Mouse (Mus musculus) thymus, adult 2 months (tissue): ENCODE data around the gene Agap2. TPM values are rescaled to one million over a fixed set of nuclear protein-coding genes. Genes with fewer than 3 reads are reported as not detected.

ENCODE experiments used
- DNase-seq: peaks from one replicate; pipeline ENCODE4 v3.0.0; 2021
- H3K27ac ChIP-seq: fragments of 200-500 bp; 2 replicates; pipeline ENCODE4 v1.5.1; 2012; ENCODE audit warnings: low read length, control low read depth; ENCODE audit not compliant: control insufficient read depth, insufficient read depth
- H3K27me3 ChIP-seq: fragments of 200-500 bp; 2 replicates; pipeline ENCODE4 v1.6.1; 2012; ENCODE audit warnings: mild to moderate bottlenecking, low read length, moderate library complexity, mixed read lengths; ENCODE audit not compliant: control insufficient read depth, insufficient read depth
- H3K36me3 ChIP-seq: fragments of 200-500 bp; 2 replicates; pipeline ENCODE4 v1.6.1; 2012; ENCODE audit warnings: mild to moderate bottlenecking, low read length, moderate library complexity; ENCODE audit not compliant: control insufficient read depth, insufficient read depth
- H3K4me1 ChIP-seq: fragments of 200-500 bp; replicated peaks from 2 replicates; pipeline ENCODE4 v1.6.1; 2012; ENCODE audit warnings: low read length; ENCODE audit not compliant: control insufficient read depth, insufficient read depth
- H3K4me3 ChIP-seq: fragments of 200-500 bp; 2 replicates; pipeline ENCODE4 v1.5.1; 2012; ENCODE audit warnings: mild to moderate bottlenecking, low read length, control low read depth, moderate library complexity; ENCODE audit not compliant: control insufficient read depth, insufficient read depth
- CTCF ChIP-seq: fragments of 200-500 bp; IDR thresholded peaks from 2 replicates; pipeline ENCODE4 v1.5.1; 2012; ENCODE audit warnings: mild to moderate bottlenecking, control low read depth, low read length, moderate library complexity, borderline replicate concordance; ENCODE audit not compliant: control insufficient read depth, poor library complexity, insufficient read depth; ENCODE audit errors: extremely low read depth
- POLR2A ChIP-seq: fragments of 200-500 bp; IDR thresholded peaks from 2 replicates; pipeline ENCODE4 v1.6.1; 2012; ENCODE audit warnings: mild to moderate bottlenecking, low read length, control low read depth, moderate library complexity; ENCODE audit not compliant: control insufficient read depth, poor library complexity, insufficient read depth; ENCODE audit errors: extremely low read depth
- WGBS: fragments of 180-500 bp; shearing (Covaris S2); methylation state at CpG from one replicate; pipeline ENCODE4 v1.1.7; 2018; 5-methylcytosine and 5-hydroxymethylcytosine counted together
- polyA plus RNA-seq: library from polyadenylated mRNA; depleted of rRNA; stranded (reverse); fragments of >200 nt; gene quantifications from 2 replicates; pipeline ENCODE4 v1.2.3, GENCODE M21; 2012

Gene Agap2
- polyA plus RNA-seq, 1 experiment, result 123 TPM

DNA sequence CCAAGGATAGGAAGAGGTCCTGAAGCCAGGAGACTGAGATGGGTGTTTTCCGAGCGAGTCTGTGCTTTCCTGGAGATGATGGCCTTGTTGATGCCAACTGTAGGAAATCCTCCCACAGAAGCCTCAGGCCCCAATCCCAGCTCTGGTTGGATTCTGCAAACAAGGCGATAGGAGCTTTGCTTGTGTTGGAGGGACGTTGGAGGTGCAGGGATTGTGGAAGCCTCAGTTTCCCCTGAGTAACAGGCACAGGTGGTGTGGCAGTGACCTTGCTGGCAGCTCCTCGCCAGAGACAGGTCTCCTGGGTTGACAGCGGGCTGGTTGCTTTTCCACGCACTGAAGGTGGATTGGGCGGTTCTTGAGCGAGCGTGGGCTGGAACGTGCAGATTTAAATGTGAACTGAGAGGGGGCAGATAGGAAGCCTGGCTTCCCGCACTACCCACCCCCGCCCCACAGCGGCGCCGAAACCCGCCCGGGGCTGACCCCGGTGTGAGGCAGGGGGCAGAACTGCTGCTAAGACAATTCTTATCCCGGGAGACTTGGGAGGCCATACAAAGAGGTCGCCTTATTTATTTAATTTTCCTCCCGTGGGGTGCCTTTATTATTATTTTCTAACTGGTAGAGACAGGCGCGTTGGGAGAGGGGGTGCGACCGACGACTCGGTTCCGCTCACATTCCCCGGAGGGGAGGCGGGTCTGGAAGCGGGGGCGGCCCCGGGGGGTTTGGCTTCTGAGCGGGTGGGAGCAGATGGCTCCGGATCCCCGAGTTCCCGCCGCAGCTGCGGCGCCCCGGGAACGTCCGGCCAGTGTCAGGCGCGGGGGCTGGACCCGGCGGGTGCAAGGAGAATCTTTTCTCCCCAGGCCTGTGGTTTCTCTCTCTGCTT is 6.1 kb downstream of the Agap2 start:
- no peaks in the 10 kb centered on the region for H3K27me3 ChIP-seq
- H3K4me1 ChIP-seq, result peaks cover 17% of the 10 kb centered on the region
- DNase-seq, result no peak
- 94% methylated on average over 48 of the region's 48 CpGs for WGBS
- no peak overlapping the region for H3K27ac ChIP-seq
- H3K4me3 ChIP-seq, result no peak overlapping the region
- peaks cover 30% of the 10 kb centered on the region for H3K36me3 ChIP-seq
- TF ChIP-seq POLR2A (no peak), CTCF (no peak)

DNA sequence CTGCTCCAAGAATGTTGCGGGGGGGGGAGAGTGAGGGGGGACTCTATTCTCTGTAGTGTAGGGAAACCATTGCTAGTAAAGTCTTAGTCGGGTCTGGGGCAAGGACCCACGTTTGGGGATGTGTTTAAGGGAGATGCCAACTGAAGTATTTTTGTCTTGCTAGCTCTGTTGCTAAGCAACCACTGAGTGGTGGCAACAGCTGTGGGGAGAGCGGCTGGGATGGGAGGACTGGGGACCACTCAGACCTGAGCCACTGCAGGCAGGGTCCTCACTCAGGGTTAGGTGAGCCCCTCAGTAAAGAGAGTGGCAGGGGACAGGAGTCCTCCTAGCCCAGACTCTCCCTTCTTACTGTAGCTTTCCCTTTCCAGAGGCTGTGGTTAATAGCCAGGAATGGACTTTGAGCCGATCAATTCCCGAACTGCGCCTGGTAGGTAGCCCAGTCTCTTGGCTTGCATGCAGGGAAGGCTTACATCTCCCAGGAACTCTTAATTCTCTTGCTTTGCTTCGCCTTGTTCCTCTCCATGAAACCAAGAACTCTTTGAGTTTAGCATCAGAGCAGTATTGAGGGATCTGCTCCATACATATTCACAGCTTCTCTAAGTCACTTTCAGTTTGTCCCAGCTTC is 7.0 kb downstream of the Agap2 start:
- TF ChIP-seq CTCF, result no peak
- TF ChIP-seq POLR2A, result no peak
- Histone ChIP-seq H3K4me1 (peaks cover 10% of the 10 kb centered on the region), H3K27ac (no peak overlapping the region), H3K36me3 (peaks cover 33% of the 10 kb centered on the region), H3K27me3 (no peaks in the 10 kb centered on the region), H3K4me3 (no peak overlapping the region)
- WGBS, result 83% methylated on average over 8 of the region's 8 CpGs
- no peak for DNase-seq

DNA sequence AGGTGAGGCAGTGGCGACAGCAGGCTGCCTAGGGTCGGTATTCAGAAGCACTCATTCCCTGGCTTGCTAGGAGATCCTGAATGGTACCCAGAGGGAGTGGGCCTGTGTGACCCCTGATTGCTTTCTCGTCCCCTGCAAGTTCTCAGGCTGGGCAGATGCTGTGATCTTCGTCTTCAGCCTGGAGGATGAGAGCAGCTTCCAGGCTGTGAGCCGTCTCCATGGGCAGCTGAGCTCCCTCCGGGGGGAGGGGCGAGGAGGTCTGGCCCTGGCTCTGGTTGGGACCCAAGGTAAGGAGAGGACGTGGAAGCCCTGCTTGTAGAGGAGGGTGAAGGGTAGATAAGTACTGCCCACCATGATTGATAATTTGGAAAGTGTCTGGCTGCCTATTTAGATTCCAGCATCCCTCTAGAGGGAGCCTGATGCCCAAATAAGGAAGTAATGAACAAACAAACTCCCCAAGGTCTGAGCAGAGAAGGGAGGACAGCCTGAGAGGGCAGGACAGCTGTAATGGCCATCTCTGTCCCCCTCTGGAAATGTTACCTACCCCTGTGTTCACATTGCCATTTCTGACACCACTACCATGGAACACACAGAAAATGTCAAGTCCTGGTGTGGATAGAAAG is 8.3 kb downstream of the Agap2 start:
- no peak overlapping the region for H3K27ac ChIP-seq
- no peaks in the 10 kb centered on the region for H3K4me1 ChIP-seq
- no peak overlapping the region for H3K4me3 ChIP-seq
- no peaks in the 10 kb centered on the region for H3K27me3 ChIP-seq
- TF ChIP-seq CTCF (no peak), POLR2A (no peak)
- peaks cover 45% of the 10 kb centered on the region for H3K36me3 ChIP-seq
- WGBS, result 93% methylated on average over 8 of the region's 8 CpGs
- DNase-seq, result no peak

GRCm38 (mm10) chr10:127083915-127084306 is 8.8 kb downstream of the Agap2 start:
- TF ChIP-seq POLR2A, result no peak
- no peak for TF ChIP-seq CTCF
- peaks cover 48% of the 10 kb centered on the region for H3K36me3 ChIP-seq
- WGBS, result 90% methylated on average over 5 of the region's 5 CpGs
- H3K27me3 ChIP-seq, result no peaks in the 10 kb centered on the region
- no peak overlapping the region for H3K27ac ChIP-seq
- H3K4me1 ChIP-seq, result no peaks in the 10 kb centered on the region
- no peak for DNase-seq
- H3K4me3 ChIP-seq, result no peak overlapping the region

- WGBS, result 95% methylated on average over 9 of the region's 9 CpGs
- Histone ChIP-seq H3K27me3 (no peaks in the 10 kb centered on the region), H3K4me3 (no peak overlapping the region), H3K36me3 (peaks cover 49% of the 10 kb centered on the region), H3K4me1 (no peaks in the 10 kb centered on the region), H3K27ac (no peak overlapping the region)
- no peak for DNase-seq
- TF ChIP-seq POLR2A (no peak), CTCF (no peak)
These were observed 10.0 kb downstream of the Agap2 start for GRCm38 (mm10) chr10:127085052-127085451.

DNA sequence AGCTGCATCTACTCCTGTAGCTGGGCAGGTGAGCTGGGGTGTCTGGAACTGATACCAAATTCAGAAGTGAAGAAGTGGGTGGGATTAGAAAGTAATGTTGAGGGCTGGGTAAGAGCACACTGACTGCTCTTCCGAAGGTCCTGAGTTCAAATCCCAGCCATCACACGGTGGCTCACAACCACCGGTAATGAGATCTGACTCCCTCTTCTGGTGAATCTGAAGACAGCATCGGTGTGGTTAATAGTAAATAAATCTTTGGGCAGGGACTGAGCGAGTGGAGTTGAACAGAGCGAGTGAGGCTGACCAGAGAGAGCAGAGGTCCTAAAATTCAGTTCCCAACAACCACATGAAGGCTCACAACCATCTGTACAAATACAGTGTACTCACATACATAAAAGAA is 10.5 kb downstream of the Agap2 start:
- WGBS, result 94% methylated on average over 6 of the region's 6 CpGs
- Histone ChIP-seq H3K4me1 (no peaks in the 10 kb centered on the region), H3K27ac (no peak overlapping the region), H3K4me3 (no peak overlapping the region), H3K36me3 (peaks cover 52% of the 10 kb centered on the region), H3K27me3 (no peaks in the 10 kb centered on the region)
- DNase-seq, result no peak
- TF ChIP-seq POLR2A (no peak), CTCF (no peak)
